ENCODE assay signal across 9 mouse cellular contexts in genomic region chr15:79025687-79026308, GRCm38 (mm10). TPM values are rescaled to one million over a fixed set of nuclear protein-coding genes. Genes with fewer than 3 reads are reported as not detected.
DNase-seq lines count a peak whose midpoint lies in the region; ATAC-seq lines count a peak whose summit lies in the region.
"Had no signal": no experiment of that assay in that cellular context is flagged by ENCODE, and none has a peak within 500 bp of the region (broad histone marks: within the 10 kb centered on the region; RNA-seq: fewer than 3 reads in every experiment).

No protein-coding gene starts in this region.

- H3K9me3 ChIP-seq in heart, embryonic 11.5 days (replicated peaks; ENCODE audit: control insufficient read depth, low read length): no peaks in the 10 kb centered on the region
- H3K9me3 ChIP-seq in forebrain, embryonic 11.5 days (ENCODE audit: control insufficient read depth, low read length): no peaks in the 10 kb centered on the region
- no peaks in the 10 kb centered on the region for H3K9me3 ChIP-seq in midbrain, embryonic 14.5 days (ENCODE audit: control insufficient read depth, low read length)

- H3K4me2 ChIP-seq in heart, embryonic 11.5 days: peak overlapping the region; percentile 58
- H3K4me2 ChIP-seq in forebrain, embryonic 11.5 days (ENCODE audit: low read depth, low read length, severe bottlenecking): peak overlapping the region; percentile 27; the same call in 1 of the 2 replicates
- H3K4me2 ChIP-seq in midbrain, embryonic 14.5 days (ENCODE audit: low read length): peak overlapping the region; percentile 40

- H3K27ac ChIP-seq in heart, embryonic 11.5 days (ENCODE audit: low read depth, low read length): no peak overlapping the region
- H3K27ac ChIP-seq in forebrain, embryonic 11.5 days (ENCODE audit: low read depth, low read length): no peak overlapping the region
- H3K27ac ChIP-seq in midbrain, embryonic 14.5 days (replicated peaks; ENCODE audit: low read depth, low read length): no peak overlapping the region

- H3K9ac ChIP-seq in heart, embryonic 11.5 days (ENCODE audit: low read depth, low read length): peak overlapping the region; percentile 64
- peak overlapping the region; percentile 48 for H3K9ac ChIP-seq in forebrain, embryonic 11.5 days (ENCODE audit: low read length)
- H3K9ac ChIP-seq in midbrain, embryonic 14.5 days (replicated peaks; ENCODE audit: low read length): peak overlapping the region; percentile 37

- 9% methylated on average over 17 of the region's 18 CpGs for WGBS in heart, embryonic 11.5 days (ENCODE audit: insufficient replicate concordance)
- WGBS in forebrain, embryonic 11.5 days: 7% methylated on average over 16 of the region's 18 CpGs
- 8% methylated on average over 17 of the region's 18 CpGs for WGBS in midbrain, embryonic 14.5 days

- peaks cover 22% of the 10 kb centered on the region for H3K4me1 ChIP-seq in heart, embryonic 11.5 days (ENCODE audit: control insufficient read depth, insufficient read depth, low read length)
- peaks cover 13% of the 10 kb centered on the region; the same call in 1 of the 2 replicates for H3K4me1 ChIP-seq in forebrain, embryonic 11.5 days (replicated peaks; ENCODE audit: control insufficient read depth, insufficient read depth, low read length)
- H3K4me1 ChIP-seq in midbrain, embryonic 14.5 days (ENCODE audit: control insufficient read depth, insufficient read depth, low read length): peaks cover 29% of the 10 kb centered on the region

- intact Hi-C loops in heart, postnatal 25 days (cut with DNase I): no loop called here

- peaks cover 2% of the 10 kb centered on the region; the same call in 1 of the 2 replicates for H3K27me3 ChIP-seq in heart, embryonic 11.5 days (ENCODE audit: control insufficient read depth, insufficient read depth, low read length)
- peaks cover 2% of the 10 kb centered on the region; the same call in 1 of the 2 replicates for H3K27me3 ChIP-seq in forebrain, embryonic 11.5 days (ENCODE audit: control insufficient read depth, insufficient read depth, low read length)
- H3K27me3 ChIP-seq in midbrain, embryonic 14.5 days (ENCODE audit: control insufficient read depth, insufficient read depth, low read length): no peaks in the 10 kb centered on the region

- peak overlapping the region; percentile 16; the same call in 1 of the 2 replicates for H3K4me3 ChIP-seq in heart, embryonic 11.5 days (ENCODE audit: low read depth, low read length)
- H3K4me3 ChIP-seq in forebrain, embryonic 11.5 days (ENCODE audit: low read depth, low read length): no peak overlapping the region
- H3K4me3 ChIP-seq in midbrain, embryonic 14.5 days (replicated peaks; ENCODE audit: low read depth, low read length): no peak overlapping the region

- no peak for ATAC-seq in heart, embryonic 11.5 days (replicated peaks; ENCODE audit: insufficient number of reproducible peaks, low FRiP score, low TSS enrichment)
- ATAC-seq in forebrain, embryonic 11.5 days (replicated peaks; ENCODE audit: low FRiP score): no peak
- no peak for ATAC-seq in midbrain, embryonic 14.5 days (ENCODE audit: low FRiP score, low TSS enrichment)

- H3K36me3 ChIP-seq in heart, embryonic 11.5 days (ENCODE audit: control insufficient read depth, insufficient read depth, low read length): no peaks in the 10 kb centered on the region
- no peaks in the 10 kb centered on the region for H3K36me3 ChIP-seq in forebrain, embryonic 11.5 days (ENCODE audit: control insufficient read depth, insufficient read depth, low read length)
- no peaks in the 10 kb centered on the region for H3K36me3 ChIP-seq in midbrain, embryonic 14.5 days (ENCODE audit: control insufficient read depth, insufficient read depth, low read length)
- H3K36me3 ChIP-seq: G1E had no signal

- DNase-seq in heart, postnatal 25 days (ENCODE audit: low spot score): no peak
- DNase-seq in forebrain, embryonic 11.5 days (ENCODE audit: low spot score): peak; percentile 59
- peak; percentile 46 for DNase-seq in kidney, adult 9 months
- peak; percentile 40 for DNase-seq in midbrain, embryonic 14.5 days
- DNase-seq in B cell, adult 2 months: no peak
- no peak for DNase-seq in ovary, adult 18-20 months (ENCODE audit: low spot score)
- no peak for DNase-seq in urinary bladder, postnatal 4 days (ENCODE audit: low spot score in 2 of 2)

RNA-seq across cellular contexts. Expression of gene H1f0, which starts 2.5 kb away (rescaled TPM):
- 74.6 and 178 TPM in 2 replicates for polyA plus RNA-seq in heart, embryonic 11.5 days (2014; fragmentation: Nextera tagmentation; extraction: Ambion mirVana)
- total RNA-seq in heart, postnatal 25 days (2021): 10 to 100 TPM; 95.9 to 98.4 TPM
- polyA plus RNA-seq in forebrain, embryonic 11.5 days (2014; fragmentation: Nextera tagmentation; extraction: Ambion mirVana): 349 and 396 TPM in 2 replicates
- polyA plus RNA-seq in midbrain, embryonic 14.5 days (2014; fragmentation: Nextera tagmentation; extraction: Ambion mirVana): 94.4 and 154 TPM in 2 replicates

RNA-seq across cellular contexts. Expression of gene Galr3, which starts 15.9 kb away (rescaled TPM):
- polyA plus RNA-seq in heart, embryonic 11.5 days (2014; fragmentation: Nextera tagmentation; extraction: Ambion mirVana): not detected in 2 replicates
- not detected for total RNA-seq in heart, postnatal 25 days (2021)
- not detected in 2 replicates for polyA plus RNA-seq in forebrain, embryonic 11.5 days (2014; fragmentation: Nextera tagmentation; extraction: Ambion mirVana)
- polyA plus RNA-seq in midbrain, embryonic 14.5 days (2014; fragmentation: Nextera tagmentation; extraction: Ambion mirVana): not detected in 2 replicates
- total RNA-seq: G1E had no signal
- polyA plus RNA-seq: G1E had no signal

RNA-seq across cellular contexts. Expression of gene Ankrd54, which starts 36.9 kb away (rescaled TPM):
- 28.2 and 28.7 TPM in 2 replicates for polyA plus RNA-seq in heart, embryonic 11.5 days (2014; fragmentation: Nextera tagmentation; extraction: Ambion mirVana)
- 1 to 10 TPM; 7.4 to 7.5 TPM for total RNA-seq in heart, postnatal 25 days (2021)
- 61.6 and 67.1 TPM in 2 replicates for polyA plus RNA-seq in forebrain, embryonic 11.5 days (2014; fragmentation: Nextera tagmentation; extraction: Ambion mirVana)
- polyA plus RNA-seq in midbrain, embryonic 14.5 days (2014; fragmentation: Nextera tagmentation; extraction: Ambion mirVana): 50.2 and 52.6 TPM in 2 replicates

RNA-seq across cellular contexts. Expression of gene Eif3l, which starts 49.2 kb away (rescaled TPM):
- 166 and 189 TPM in 2 replicates for polyA plus RNA-seq in heart, embryonic 11.5 days (2014; fragmentation: Nextera tagmentation; extraction: Ambion mirVana)
- total RNA-seq in heart, postnatal 25 days (2021): 10 to 100 TPM; 68.9 to 71.5 TPM
- 245 and 254 TPM in 2 replicates for polyA plus RNA-seq in forebrain, embryonic 11.5 days (2014; fragmentation: Nextera tagmentation; extraction: Ambion mirVana)
- polyA plus RNA-seq in midbrain, embryonic 14.5 days (2014; fragmentation: Nextera tagmentation; extraction: Ambion mirVana): 141 and 182 TPM in 2 replicates

Comparison
In these comparisons a context has a peak if more than half of its experiments do, and no peak if none do; other contexts are left out.
1. DNase-seq: peak in forebrain, embryonic 11.5 days (single experiment), kidney, adult 9 months (single experiment) and midbrain, embryonic 14.5 days (single experiment); none in heart, postnatal 25 days (single experiment), B cell, adult 2 months (0 of 2), ovary, adult 18-20 months (single experiment) and urinary bladder, postnatal 4 days (0 of 2).
2. Peak in every context shown above with its lines, with median percentiles within 50 percentile points of each other: H3K4me2 ChIP-seq and H3K9ac ChIP-seq.